Mouse (Mus musculus): ENCODE data around the gene Gm28729. TPM values are rescaled to one million over a fixed set of nuclear protein-coding genes. Genes with fewer than 3 reads are reported as not detected.
"Not testable (repeated sequence)": the region's sequence is repeated elsewhere in the genome, so short reads cannot be mapped to it uniquely, and the experiment has no call there.

Gm28729 gene
- polyA plus RNA-seq, 1 experiment from 2014 or later: 0.48 TPM

- no peaks in the 10 kb centered on the region for H3K36me3 ChIP-seq
- H3K27me3 ChIP-seq: no peaks in the 10 kb centered on the region
- no peak overlapping the region for H3K9ac ChIP-seq
- H3K4me3 ChIP-seq: no peak overlapping the region
- 58% methylated on average over 3 of the region's 3 CpGs for WGBS
- no peaks in the 10 kb centered on the region for H3K9me3 ChIP-seq
- no peak for ATAC-seq (ENCODE audit: low FRiP score, low read depth)
- no peak overlapping the region for H3K27ac ChIP-seq (replicated peaks)
- H3K4me2 ChIP-seq: no peak overlapping the region
- H3K4me1 ChIP-seq (replicated peaks): no peaks in the 10 kb centered on the region
Measured at GRCm38 (mm10) chr9:96516806-96517205, 8.3 kb downstream of the Gm28729 start.

DNA sequence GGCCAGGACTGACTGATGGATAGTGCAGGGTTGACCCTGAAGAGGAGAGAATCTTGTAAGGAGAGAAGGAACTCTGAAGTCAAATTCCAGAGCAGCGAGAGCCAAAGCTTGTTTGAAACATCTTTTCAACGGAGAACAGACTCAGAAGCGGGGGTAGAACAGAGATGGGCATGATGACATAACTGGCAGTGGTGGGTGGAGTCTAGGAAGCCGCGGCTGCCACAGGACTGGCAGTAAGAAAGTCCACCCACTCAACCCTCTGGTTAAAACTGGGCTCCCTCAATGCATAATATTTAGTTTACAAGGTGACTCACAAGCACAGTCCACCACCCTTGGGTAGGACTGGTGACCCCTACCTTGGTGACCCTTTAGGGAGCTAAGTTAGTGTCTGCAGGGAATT is 9.3 kb downstream of the Gm28729 start:
- Histone ChIP-seq H3K4me1 (replicated peaks) (no peaks in the 10 kb centered on the region), H3K9ac (no peak overlapping the region), H3K4me2 (no peak overlapping the region), H3K27me3 (no peaks in the 10 kb centered on the region), H3K27ac (replicated peaks) (no peak overlapping the region), H3K9me3 (no peaks in the 10 kb centered on the region), H3K36me3 (no peaks in the 10 kb centered on the region), H3K4me3 (no peak overlapping the region)
- 93% methylated on average over 5 of the region's 5 CpGs for WGBS
- no peak for ATAC-seq (ENCODE audit: low FRiP score, low read depth)

- Histone ChIP-seq H3K4me2 (no peak overlapping the region), H3K27ac (replicated peaks) (no peak overlapping the region), H3K9me3 (no peaks in the 10 kb centered on the region), H3K36me3 (no peaks in the 10 kb centered on the region), H3K9ac (no peak overlapping the region), H3K4me1 (replicated peaks) (no peaks in the 10 kb centered on the region), H3K27me3 (no peaks in the 10 kb centered on the region), H3K4me3 (no peak overlapping the region)
- WGBS: 87% methylated on average over 5 of the region's 5 CpGs
- no peak for ATAC-seq (ENCODE audit: low FRiP score, low read depth)
Measured at GRCm38 (mm10) chr9:96514278-96514677, 10.8 kb downstream of the Gm28729 start.

GRCm38 (mm10) chr9:96506011-96506498 is 19.0 kb downstream of the Gm28729 start:
- Histone ChIP-seq H3K36me3 (no peaks in the 10 kb centered on the region), H3K4me3 (0 out of 2 replicates have a peak overlapping the region, but pooled peaks have one; percentile 22), H3K27ac (replicated peaks) (peak overlapping the region; percentile 75), H3K4me1 (replicated peaks) (peaks cover 16% of the 10 kb centered on the region), H3K9ac (peak overlapping the region; percentile 21), H3K9me3 (no peaks in the 10 kb centered on the region), H3K27me3 (no peaks in the 10 kb centered on the region), H3K4me2 (peak overlapping the region; percentile 55)
- WGBS: 7% methylated on average over 10 of the region's 10 CpGs
- peak; percentile 92 for ATAC-seq (ENCODE audit: low FRiP score, low read depth)

GRCm38 (mm10) chr9:96505156-96505555 is 19.9 kb downstream of the Gm28729 start:
- WGBS: 84% methylated on average over 4 of the region's 4 CpGs
- no peak overlapping the region for H3K4me3 ChIP-seq
- H3K36me3 ChIP-seq: no peaks in the 10 kb centered on the region
- H3K4me2 ChIP-seq: no peak overlapping the region
- ATAC-seq (ENCODE audit: low FRiP score, low read depth): no peak
- H3K9ac ChIP-seq: no peak overlapping the region
- peak overlapping the region; percentile 75 for H3K27ac ChIP-seq (replicated peaks)
- H3K4me1 ChIP-seq (replicated peaks): peaks cover 16% of the 10 kb centered on the region
- H3K27me3 ChIP-seq: no peaks in the 10 kb centered on the region
- H3K9me3 ChIP-seq: no peaks in the 10 kb centered on the region

DNA sequence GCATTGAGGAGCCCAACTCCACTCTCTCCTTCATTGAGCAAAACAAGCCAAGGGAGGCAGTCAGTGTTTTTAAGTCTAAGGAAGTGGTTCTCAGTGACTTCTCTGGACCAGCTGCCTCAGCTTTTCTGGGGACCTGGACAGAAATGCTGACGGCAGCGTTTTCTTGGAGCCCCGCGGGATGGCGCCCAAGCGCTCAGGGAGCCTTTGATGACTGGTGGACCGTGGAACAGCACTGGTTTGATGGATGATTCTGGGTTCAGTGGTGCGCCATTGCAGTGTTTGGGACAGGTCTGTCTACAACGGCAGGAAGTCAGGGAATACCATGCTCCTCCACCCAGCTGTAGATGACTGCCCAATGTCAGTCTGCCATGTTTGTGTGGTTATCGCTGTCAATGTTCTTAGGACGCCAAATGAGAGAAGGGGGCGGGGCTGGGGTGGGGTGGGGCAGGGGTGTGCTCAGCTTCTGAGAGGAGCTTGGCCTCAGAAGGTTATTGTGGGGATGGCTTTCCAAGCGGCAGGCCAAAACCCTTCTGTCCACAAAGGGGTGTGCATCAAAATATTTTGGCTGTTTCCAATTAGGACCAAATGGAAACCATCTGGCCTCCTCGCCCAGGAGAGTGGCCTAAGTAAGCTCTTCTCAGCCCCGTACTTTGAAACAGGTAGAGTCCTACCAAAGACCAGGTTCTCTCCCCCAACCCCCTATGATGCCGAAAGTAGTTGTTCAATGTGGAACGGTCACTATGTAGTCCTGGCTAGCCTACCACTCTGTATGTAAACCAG is 20.8 kb downstream of the Gm28729 start:
- peaks cover 16% of the 10 kb centered on the region for H3K4me1 ChIP-seq (replicated peaks)
- no peak for ATAC-seq (ENCODE audit: low FRiP score, low read depth)
- no peak overlapping the region for H3K9ac ChIP-seq
- 81% methylated on average over 17 of the region's 17 CpGs for WGBS
- no peak overlapping the region for H3K4me3 ChIP-seq
- H3K27ac ChIP-seq (replicated peaks): no peak overlapping the region
- H3K4me2 ChIP-seq: no peak overlapping the region
- H3K27me3 ChIP-seq: no peaks in the 10 kb centered on the region
- no peaks in the 10 kb centered on the region for H3K36me3 ChIP-seq
- no peaks in the 10 kb centered on the region for H3K9me3 ChIP-seq

DNA sequence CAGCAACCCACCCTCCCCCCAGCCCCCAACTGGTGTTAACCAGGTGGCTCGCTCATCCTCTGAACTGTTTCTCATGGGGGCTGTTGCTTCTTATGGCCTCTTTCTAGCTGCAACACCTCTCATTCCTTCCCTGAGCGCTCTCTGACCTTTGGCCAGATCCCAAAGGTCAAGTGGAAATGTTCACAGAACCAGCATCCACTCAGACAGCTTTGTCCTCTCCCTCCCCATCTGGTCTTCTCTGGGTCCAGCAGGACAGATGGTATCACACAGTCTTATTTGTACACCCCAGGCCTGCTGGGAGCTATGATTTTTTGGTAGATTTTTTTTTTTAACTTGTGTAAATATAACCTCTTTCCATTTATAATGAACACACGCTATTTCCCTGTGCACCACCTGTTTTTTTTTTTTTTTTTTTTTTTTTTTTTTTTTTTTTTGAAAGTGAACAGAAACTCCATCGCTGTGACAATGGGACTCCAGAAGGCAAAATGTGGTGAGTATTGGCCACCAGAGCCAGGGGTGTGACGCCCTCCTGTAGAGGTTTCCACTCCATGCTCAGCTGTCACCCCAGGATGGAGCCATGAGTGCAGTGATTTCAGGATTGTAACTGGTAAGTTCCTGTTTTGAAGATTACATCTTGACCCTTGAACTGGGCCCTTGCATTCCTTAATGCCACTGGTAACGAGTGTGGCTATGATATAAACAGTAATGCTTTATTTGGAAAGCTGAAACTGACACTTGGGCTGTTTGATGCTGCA is 22.0 kb downstream of the Gm28729 start:
- ATAC-seq (ENCODE audit: low FRiP score, low read depth): no peak
- no peaks in the 10 kb centered on the region for H3K27me3 ChIP-seq
- no peaks in the 10 kb centered on the region for H3K9me3 ChIP-seq
- no peak overlapping the region for H3K9ac ChIP-seq
- no peaks in the 10 kb centered on the region for H3K36me3 ChIP-seq
- H3K4me3 ChIP-seq: no peak overlapping the region
- WGBS: 85% methylated on average over 6 of the region's 6 CpGs
- H3K27ac ChIP-seq (replicated peaks): no peak overlapping the region
- H3K4me1 ChIP-seq (replicated peaks): peaks cover 16% of the 10 kb centered on the region
- no peak overlapping the region for H3K4me2 ChIP-seq

- Histone ChIP-seq H3K4me3 (no peak overlapping the region), H3K27me3 (no peaks in the 10 kb centered on the region), H3K4me1 (replicated peaks) (peaks cover 12% of the 10 kb centered on the region), H3K27ac (replicated peaks) (no peak overlapping the region), H3K4me2 (no peak overlapping the region), H3K36me3 (no peaks in the 10 kb centered on the region), H3K9me3 (no peaks in the 10 kb centered on the region), H3K9ac (no peak overlapping the region)
- ATAC-seq (ENCODE audit: low FRiP score, low read depth): no peak
- 82% methylated on average over 7 of the region's 7 CpGs for WGBS
Measured at GRCm38 (mm10) chr9:96501217-96501616, 23.8 kb downstream of the Gm28729 start.

- H3K36me3 ChIP-seq: no peaks in the 10 kb centered on the region
- H3K4me2 ChIP-seq: 0 out of 2 replicates have a peak overlapping the region, but pooled peaks have one; percentile 13
- H3K9me3 ChIP-seq: no peaks in the 10 kb centered on the region
- no peak for ATAC-seq (ENCODE audit: low FRiP score, low read depth)
- H3K9ac ChIP-seq: no peak overlapping the region
- no peak overlapping the region for H3K4me3 ChIP-seq
- 0 out of 2 replicates have a peak, but pooled peaks cover 4% of the 10 kb centered on the region for H3K4me1 ChIP-seq (replicated peaks)
- WGBS: 36% methylated on average over 3 of the region's 3 CpGs
- H3K27ac ChIP-seq (replicated peaks): no peak overlapping the region
- no peaks in the 10 kb centered on the region for H3K27me3 ChIP-seq
Measured at GRCm38 (mm10) chr9:96493212-96493611, 31.9 kb downstream of the Gm28729 start.

GRCm38 (mm10) chr9:96491810-96492209 is 33.3 kb downstream of the Gm28729 start:
- no peaks in the 10 kb centered on the region for H3K36me3 ChIP-seq
- H3K4me3 ChIP-seq: no peak overlapping the region
- no peaks in the 10 kb centered on the region for H3K9me3 ChIP-seq
- H3K27ac ChIP-seq (replicated peaks): no peak overlapping the region
- no peak overlapping the region for H3K4me2 ChIP-seq
- 0 out of 2 replicates have a peak, but pooled peaks cover 4% of the 10 kb centered on the region for H3K4me1 ChIP-seq (replicated peaks)
- H3K27me3 ChIP-seq: no peaks in the 10 kb centered on the region
- ATAC-seq (ENCODE audit: low FRiP score, low read depth): no peak
- WGBS: 37% methylated on average over 12 of the region's 12 CpGs
- no peak overlapping the region for H3K9ac ChIP-seq

GRCm38 (mm10) chr9:96487869-96488268 is 37.2 kb downstream of the Gm28729 start:
- not testable (repeated sequence) for H3K27ac ChIP-seq (replicated peaks); H3K36me3 ChIP-seq; H3K27me3 ChIP-seq; H3K9me3 ChIP-seq; H3K4me1 ChIP-seq (replicated peaks); H3K4me2 ChIP-seq; ATAC-seq (ENCODE audit: low FRiP score, low read depth); H3K9ac ChIP-seq; H3K4me3 ChIP-seq
- whole genome bisulfite sequencing: 95% methylated on average over 5 of the region's 5 CpGs

DNA sequence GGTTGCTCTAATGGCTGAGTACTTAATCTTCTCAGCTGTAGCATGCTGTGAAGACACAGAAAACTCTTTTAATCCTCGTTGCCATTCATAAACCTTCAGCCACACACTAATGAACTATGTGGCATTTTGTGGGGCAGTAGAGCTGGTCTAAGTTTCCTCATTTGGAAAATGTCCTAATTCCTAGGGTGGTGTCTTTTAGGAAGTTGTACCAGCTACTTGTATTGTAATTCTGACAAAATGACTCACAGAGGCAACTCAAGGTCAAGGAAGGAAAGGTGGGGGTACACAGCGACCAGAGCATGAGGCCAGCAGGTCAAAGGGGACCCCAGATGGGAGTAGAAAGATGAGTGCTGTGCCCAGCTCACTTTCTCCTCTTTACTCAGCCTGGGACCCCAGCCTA is 41.4 kb downstream of the Gm28729 start:
- no peak overlapping the region for H3K9ac ChIP-seq
- H3K27me3 ChIP-seq: no peaks in the 10 kb centered on the region
- no peak overlapping the region for H3K4me2 ChIP-seq
- H3K4me1 ChIP-seq (replicated peaks): no peaks in the 10 kb centered on the region
- 58% methylated on average over 2 of the region's 2 CpGs for WGBS
- no peaks in the 10 kb centered on the region for H3K9me3 ChIP-seq
- no peak overlapping the region for H3K4me3 ChIP-seq
- ATAC-seq (ENCODE audit: low FRiP score, low read depth): no peak
- H3K36me3 ChIP-seq: no peaks in the 10 kb centered on the region
- H3K27ac ChIP-seq (replicated peaks): no peak overlapping the region
